Mouse (Mus musculus): ENCODE results near the gene Fam219b. TPM values are rescaled to one million over a fixed set of nuclear protein-coding genes. Genes with fewer than 3 reads are reported as not detected.
A peak's percentile ranks its signal among the peaks of the same experiment; 100 is the strongest.

Fam219b gene
- polyA plus RNA-seq, 1 experiment from 2014 or later, result 18.2 TPM

DNA sequence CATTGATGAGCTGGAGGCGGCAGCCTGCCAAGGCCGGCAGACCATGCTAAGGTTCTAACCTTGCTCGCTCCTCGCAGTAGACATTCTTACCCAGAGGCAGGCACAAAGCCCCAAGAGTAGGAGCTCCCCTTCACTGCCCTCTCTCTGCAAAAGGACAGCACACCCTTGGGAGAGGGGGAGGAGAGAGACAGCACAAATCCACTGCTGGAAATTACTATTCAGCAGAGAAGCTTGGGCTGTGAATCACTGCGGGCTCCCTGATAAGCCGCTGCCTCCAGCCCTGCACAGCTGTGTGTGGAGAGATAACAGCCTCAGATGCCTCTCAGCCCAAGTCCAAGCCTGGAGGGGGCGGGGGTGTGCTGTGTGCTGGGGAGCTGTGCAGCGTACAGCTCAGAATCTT lies 31.6 kb upstream of the Fam219b start:
- Histone ChIP-seq H3K27me3 (peaks cover 66% of the 10 kb centered on the region), H3K4me2 (peak overlapping the region; percentile 17), H3K9ac (no peak overlapping the region), H3K27ac (peak overlapping the region; percentile 33; the same call in 1 of the 2 replicates), H3K9me3 (no peaks in the 10 kb centered on the region), H3K4me3 (replicated peaks) (no peak overlapping the region), H3K36me3 (replicated peaks) (no peaks in the 10 kb centered on the region), H3K4me1 (peaks cover 51% of the 10 kb centered on the region)
- peak; percentile 51 for ATAC-seq (ENCODE audit: low FRiP score)
- 3% methylated on average over 8 of the region's 8 CpGs for WGBS

DNA sequence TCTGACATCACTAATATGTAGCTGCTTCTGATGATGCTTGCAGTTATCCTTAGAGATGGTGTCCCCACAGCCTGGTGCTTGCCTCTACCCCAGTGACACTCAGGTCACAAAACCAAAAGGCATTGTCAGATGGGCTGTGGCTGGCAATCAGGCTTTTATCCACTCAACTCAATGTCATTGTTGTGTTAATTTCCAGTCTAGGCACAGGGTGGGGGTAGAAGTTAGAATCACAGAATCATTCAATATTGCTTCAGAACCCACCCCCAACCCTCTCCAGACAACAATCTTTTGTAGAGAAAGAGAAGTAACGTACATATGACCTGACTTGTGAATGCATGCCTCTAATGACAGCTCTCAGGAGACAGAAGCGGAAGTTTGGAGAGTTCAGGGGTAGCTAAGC lies 26.8 kb upstream of the Fam219b start:
- H3K27ac ChIP-seq, result no peak overlapping the region
- H3K27me3 ChIP-seq, result peaks cover 17% of the 10 kb centered on the region
- H3K4me2 ChIP-seq, result no peak overlapping the region
- WGBS, result 51% methylated on average over 2 of the region's 2 CpGs
- no peak for ATAC-seq (ENCODE audit: low FRiP score)
- peaks cover 8% of the 10 kb centered on the region for H3K4me1 ChIP-seq
- no peak overlapping the region for H3K4me3 ChIP-seq (replicated peaks)
- no peak overlapping the region for H3K9ac ChIP-seq
- no peaks in the 10 kb centered on the region for H3K36me3 ChIP-seq (replicated peaks)
- H3K9me3 ChIP-seq, result no peaks in the 10 kb centered on the region

DNA sequence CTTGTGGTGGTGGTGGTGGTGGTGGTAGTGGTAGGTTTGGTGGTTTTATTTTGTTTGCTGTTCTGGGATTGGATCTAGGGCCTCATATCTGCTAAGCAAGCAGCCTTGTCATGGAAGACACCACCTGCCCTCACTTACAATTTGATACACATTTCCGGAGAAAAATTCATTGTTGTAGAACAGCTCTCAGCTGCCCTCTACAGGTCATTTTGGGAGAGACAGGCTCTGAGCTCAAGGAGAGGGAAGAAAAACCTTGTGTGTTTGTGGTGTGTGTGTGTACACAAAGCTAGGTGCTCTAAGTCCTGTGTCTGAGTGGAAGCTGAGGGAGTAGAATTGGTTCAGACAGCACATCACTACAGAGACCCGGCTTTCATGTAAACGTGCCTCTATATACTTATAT lies 20.2 kb upstream of the Fam219b start:
- 10% methylated on average over 3 of the region's 3 CpGs for WGBS
- 0 out of 2 replicates have a peak overlapping the region, but pooled peaks have one; percentile 25 for H3K27ac ChIP-seq

DNA sequence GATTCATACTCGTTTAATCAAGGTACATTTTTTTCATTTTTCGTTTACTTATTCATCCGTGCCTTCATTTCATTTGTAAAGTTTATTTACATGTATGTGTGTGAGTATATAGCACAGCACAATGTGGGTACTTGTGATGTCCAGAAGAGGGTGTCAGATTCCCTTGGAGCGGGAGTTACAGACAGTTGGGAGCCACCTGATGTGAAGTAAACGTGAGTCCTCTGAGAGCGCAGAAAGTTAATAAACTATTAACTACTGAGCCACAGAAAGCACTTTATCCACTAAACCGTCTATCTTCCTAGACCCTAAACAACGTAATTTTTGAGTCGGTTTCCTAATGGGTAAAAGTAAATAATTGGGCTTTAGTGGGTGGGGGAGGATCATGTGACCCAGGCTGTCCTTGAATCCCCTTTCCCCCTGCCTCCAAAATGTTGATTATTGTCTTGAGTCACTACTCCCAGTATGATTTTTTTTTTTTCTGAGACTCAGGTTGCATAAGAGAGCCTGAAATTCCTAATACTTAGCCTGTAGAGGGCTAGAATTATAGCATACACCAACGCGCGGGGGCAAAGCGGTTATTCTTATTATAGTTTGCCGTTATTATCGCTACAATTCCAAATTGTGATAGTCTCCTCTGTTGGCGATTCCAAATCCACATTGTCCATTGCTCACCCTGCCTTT lies 16.8 kb upstream of the Fam219b start:
- WGBS, result 24% methylated on average over 16 of the region's 16 CpGs
- peaks cover 26% of the 10 kb centered on the region for H3K4me1 ChIP-seq
- H3K36me3 ChIP-seq (replicated peaks), result no peaks in the 10 kb centered on the region
- no peaks in the 10 kb centered on the region for H3K27me3 ChIP-seq
- H3K27ac ChIP-seq, result peak overlapping the region; percentile 90
- ATAC-seq (ENCODE audit: low FRiP score), result peak; percentile 24
- H3K9ac ChIP-seq, result peak overlapping the region; percentile 97
- peak overlapping the region; percentile 97 for H3K4me3 ChIP-seq (replicated peaks)
- peak overlapping the region; percentile 85 for H3K4me2 ChIP-seq
- no peaks in the 10 kb centered on the region for H3K9me3 ChIP-seq

More for the DNA sequence above, 20.2 kb upstream of the Fam219b start:
- Histone ChIP-seq H3K9ac (no peak overlapping the region), H3K4me1 (peaks cover 10% of the 10 kb centered on the region), H3K36me3 (replicated peaks) (no peaks in the 10 kb centered on the region), H3K4me3 (replicated peaks) (no peak overlapping the region), H3K4me2 (no peak overlapping the region), H3K27me3 (no peaks in the 10 kb centered on the region), H3K9me3 (no peaks in the 10 kb centered on the region)
- ATAC-seq (ENCODE audit: low FRiP score), result no peak

DNA sequence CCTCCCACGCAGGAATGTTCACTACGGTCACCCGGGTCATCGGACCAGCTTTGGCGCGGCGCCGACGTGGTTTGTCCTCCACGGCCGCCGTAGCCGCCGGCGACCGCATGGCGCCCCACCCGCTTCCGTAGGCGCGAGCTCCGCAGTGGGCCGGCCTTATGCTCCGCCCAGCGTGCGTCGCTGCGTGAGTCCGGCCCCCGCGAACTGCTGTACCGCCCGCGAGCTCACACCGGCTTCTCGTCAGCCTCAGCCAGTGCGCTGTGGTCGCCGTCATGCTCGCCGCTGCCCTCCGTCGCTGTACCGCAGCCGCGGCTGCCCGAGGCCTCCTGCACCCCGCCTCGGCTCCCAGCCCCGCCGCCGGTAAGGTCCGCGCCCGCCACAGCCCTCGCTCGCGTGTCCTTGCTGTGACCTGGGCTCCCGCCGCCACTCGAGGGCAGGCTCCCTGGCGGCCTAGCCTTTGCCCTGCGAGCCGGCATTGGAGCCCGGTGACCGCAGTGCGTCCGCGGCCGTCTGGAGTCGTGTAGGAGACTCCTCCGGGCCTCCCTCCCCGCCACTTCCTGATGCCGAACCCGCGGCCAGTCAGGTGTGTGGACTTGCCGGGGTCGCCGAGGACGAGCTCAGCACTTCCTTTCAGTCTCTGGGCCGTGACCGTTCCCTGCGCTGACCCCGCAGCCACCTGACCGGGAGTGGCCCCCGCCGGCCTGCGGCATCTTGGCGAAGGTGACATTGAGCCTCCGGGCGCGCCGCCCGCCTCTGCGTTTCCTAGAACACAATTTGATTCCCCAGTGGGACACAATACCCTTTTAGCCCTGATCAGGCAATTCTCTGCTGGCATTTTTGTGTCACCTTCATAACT lies 16.0 kb upstream of the Fam219b start, which contains the start of gene Cox5a:
Cox5a (plus strand) TSS at position 219 of the 856 bp plus-strand sequence.
- ATAC-seq (ENCODE audit: low FRiP score), result peak; percentile 97
- Histone ChIP-seq H3K27ac (peak within 1 kb of the TSS; percentile 90), H3K36me3 (replicated peaks) (no peaks in the 10 kb centered on the region), H3K27me3 (no peaks in the 10 kb centered on the region), H3K9me3 (no peaks in the 10 kb centered on the region), H3K4me1 (peaks cover 26% of the 10 kb centered on the region), H3K4me3 (replicated peaks) (peak within 1 kb of the TSS; percentile 97), H3K9ac (peak within 1 kb of the TSS; percentile 97), H3K4me2 (peak within 1 kb of the TSS; percentile 85)
- under 1% methylated on average over 94 of the region's 95 CpGs for WGBS

DNA sequence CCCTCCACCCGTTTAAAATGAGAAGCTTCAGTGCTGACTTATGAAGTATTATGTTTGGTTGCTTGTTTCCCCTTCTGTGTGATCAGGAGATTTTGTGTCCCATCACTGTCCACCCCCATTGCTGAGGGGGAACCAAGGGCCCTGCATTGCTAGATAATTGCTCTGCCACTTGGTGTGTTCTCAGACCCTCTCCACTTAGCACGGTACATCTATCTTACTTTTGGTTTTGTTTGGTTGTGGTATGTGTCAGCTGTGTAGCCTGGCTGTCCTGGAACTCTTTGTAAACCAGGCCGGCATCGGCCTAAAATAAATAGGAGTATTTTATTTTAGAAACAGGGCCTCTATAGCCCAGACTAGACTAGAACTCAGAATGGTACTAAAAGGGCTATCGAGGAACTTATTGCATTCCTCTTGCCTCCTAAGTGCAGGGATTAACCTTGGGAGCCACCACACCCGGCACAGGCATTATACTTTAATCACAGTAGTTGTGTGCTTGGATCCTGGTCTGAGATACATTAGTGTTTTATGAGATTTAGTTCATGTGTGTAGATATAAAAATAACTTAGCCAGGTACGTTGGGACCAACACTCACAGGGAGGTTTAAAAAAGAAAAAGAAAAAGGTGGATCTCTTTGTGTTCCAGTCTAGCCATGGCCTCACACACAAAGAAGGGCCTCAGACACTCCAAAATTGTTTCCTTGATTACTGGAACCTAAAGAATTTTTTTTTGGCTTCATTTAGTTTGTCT lies 15.0 kb upstream of the Fam219b start:
- WGBS, result 42% methylated on average over 7 of the region's 7 CpGs
- Histone ChIP-seq H3K36me3 (replicated peaks) (no peaks in the 10 kb centered on the region), H3K9me3 (no peaks in the 10 kb centered on the region), H3K4me2 (peak overlapping the region; percentile 85), H3K9ac (peak overlapping the region; percentile 97), H3K27me3 (no peaks in the 10 kb centered on the region), H3K4me3 (replicated peaks) (peak overlapping the region; percentile 97), H3K27ac (no peak overlapping the region), H3K4me1 (peaks cover 22% of the 10 kb centered on the region)
- ATAC-seq (ENCODE audit: low FRiP score), result no peak

DNA sequence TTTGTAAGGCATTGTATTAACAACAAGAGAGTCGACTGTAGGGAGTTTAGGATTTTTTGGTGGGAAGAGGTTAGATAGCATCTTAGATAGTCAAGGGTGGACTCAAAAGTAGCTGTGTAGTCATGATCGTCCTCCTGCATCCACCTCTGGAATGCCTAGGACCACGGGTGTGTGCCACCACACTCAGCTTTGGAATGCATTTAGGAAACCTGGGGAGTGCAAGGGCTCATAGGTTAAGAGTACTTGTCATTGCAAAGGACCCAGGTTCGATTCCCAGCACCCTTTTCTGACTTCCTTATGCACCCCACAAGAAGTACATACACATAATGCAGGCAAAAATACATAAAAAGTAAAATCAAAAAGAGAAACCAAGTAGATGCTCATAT lies 14.5 kb upstream of the Fam219b start:
- Histone ChIP-seq H3K4me2 (peak overlapping the region; percentile 85), H3K36me3 (replicated peaks) (no peaks in the 10 kb centered on the region), H3K27me3 (no peaks in the 10 kb centered on the region), H3K27ac (no peak overlapping the region), H3K9ac (0 out of 2 replicates have a peak overlapping the region, but pooled peaks have one; percentile 97), H3K9me3 (no peaks in the 10 kb centered on the region), H3K4me1 (peaks cover 22% of the 10 kb centered on the region), H3K4me3 (replicated peaks) (peak overlapping the region; percentile 97; the same call in 1 of the 2 replicates)
- WGBS, result 84% methylated on average over 4 of the region's 4 CpGs
- ATAC-seq (ENCODE audit: low FRiP score), result no peak

DNA sequence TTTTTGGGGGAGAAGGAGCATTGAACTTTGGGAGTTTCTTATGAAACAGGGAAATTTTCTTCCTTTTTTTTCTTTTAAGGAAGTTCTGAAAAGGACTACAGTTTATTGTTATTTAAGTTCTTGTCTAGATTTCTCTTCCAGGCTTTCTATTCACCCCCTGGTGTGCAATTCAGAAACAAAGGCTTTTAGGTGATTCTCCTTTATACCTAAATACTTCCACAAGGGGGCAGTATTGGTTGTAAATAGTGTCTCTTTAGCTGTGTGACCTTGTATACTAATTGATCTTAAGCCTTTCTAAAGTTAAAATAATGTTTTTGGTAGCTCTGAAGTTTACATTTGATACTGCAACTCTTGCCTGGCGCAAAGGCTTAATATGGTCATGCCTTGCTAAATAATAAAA lies 13.6 kb upstream of the Fam219b start:
- no peaks in the 10 kb centered on the region for H3K36me3 ChIP-seq (replicated peaks)
- H3K9ac ChIP-seq, result no peak overlapping the region
- no peak overlapping the region for H3K4me2 ChIP-seq
- H3K9me3 ChIP-seq, result no peaks in the 10 kb centered on the region
- no peak overlapping the region for H3K27ac ChIP-seq
- H3K4me1 ChIP-seq, result peaks cover 22% of the 10 kb centered on the region
- H3K4me3 ChIP-seq (replicated peaks), result no peak overlapping the region
- 90% methylated on average over 1 of the region's 1 CpGs for WGBS
- no peak for ATAC-seq (ENCODE audit: low FRiP score)
- H3K27me3 ChIP-seq, result no peaks in the 10 kb centered on the region

DNA sequence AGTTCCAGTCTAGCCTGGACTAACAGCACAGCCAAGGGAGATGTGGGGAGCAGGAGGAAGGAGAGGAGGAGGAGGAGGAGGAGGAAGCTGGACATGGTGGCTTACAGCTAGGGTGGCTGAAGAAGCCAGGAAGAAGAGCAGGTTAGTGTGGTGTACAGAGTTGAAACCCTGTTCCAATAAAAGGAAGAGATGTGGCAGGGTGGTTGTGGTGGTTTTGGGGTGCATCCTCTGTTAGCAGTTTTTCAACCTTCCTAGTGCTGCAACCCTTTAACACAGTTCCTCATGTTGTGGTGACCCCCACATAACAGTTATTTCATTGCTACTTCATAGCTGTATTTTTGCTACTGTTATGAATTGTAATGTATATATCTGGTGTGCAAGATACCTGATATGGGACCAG lies 12.9 kb upstream of the Fam219b start:
- peaks cover 22% of the 10 kb centered on the region for H3K4me1 ChIP-seq
- no peak overlapping the region for H3K4me3 ChIP-seq (replicated peaks)
- H3K9me3 ChIP-seq, result no peaks in the 10 kb centered on the region
- ATAC-seq (ENCODE audit: low FRiP score), result no peak
- no peaks in the 10 kb centered on the region for H3K27me3 ChIP-seq
- H3K4me2 ChIP-seq, result no peak overlapping the region
- H3K36me3 ChIP-seq (replicated peaks), result no peaks in the 10 kb centered on the region
- H3K9ac ChIP-seq, result no peak overlapping the region
- no peak overlapping the region for H3K27ac ChIP-seq

DNA sequence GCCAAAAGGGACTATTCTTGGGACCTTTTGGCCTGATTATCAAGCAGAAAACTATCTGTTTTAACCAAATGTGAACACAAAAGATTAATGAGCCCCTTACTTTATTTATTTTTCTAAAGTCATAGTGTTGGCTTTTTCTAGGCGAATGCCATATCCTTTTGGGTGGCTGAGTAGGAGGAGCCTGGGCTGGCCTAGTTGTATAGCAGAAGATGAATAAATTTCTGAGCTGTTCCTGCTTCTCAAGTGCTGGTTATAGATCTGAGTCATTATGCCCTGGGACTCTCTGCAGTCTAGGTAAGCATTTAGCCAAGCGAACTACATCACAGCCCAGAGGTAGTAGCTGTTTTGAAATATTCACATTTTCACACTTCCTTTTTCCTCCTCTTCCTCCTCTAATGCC lies 11.8 kb upstream of the Fam219b start:
- no peak overlapping the region for H3K4me2 ChIP-seq
- peaks cover 22% of the 10 kb centered on the region for H3K4me1 ChIP-seq
- H3K36me3 ChIP-seq (replicated peaks), result 0 out of 2 replicates have a peak, but pooled peaks cover 6% of the 10 kb centered on the region
- 86% methylated on average over 2 of the region's 2 CpGs for WGBS
- no peak overlapping the region for H3K27ac ChIP-seq
- no peaks in the 10 kb centered on the region for H3K9me3 ChIP-seq
- no peaks in the 10 kb centered on the region for H3K27me3 ChIP-seq
- H3K9ac ChIP-seq, result no peak overlapping the region
- no peak overlapping the region for H3K4me3 ChIP-seq (replicated peaks)
- ATAC-seq (ENCODE audit: low FRiP score), result no peak

DNA sequence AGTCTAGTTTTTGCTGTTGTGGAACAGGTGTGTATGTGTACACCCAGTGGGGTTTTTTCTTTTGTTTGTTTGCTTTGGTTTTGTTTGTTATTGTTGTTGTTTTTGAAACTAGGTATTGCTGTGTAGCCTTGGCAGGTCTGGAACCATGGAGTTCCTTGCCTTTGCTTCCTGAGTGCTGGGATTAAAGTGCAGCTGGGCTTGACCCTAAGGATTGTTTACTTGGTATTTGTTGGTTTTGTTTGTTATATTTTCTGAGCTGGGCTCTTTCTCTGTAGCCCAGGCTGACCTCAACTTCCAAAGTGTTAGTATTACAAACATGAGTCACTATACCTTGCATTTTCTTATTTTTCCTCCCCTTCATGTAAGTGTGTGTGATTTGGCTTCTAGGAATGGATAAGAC lies 10.9 kb upstream of the Fam219b start:
- Histone ChIP-seq H3K9me3 (no peaks in the 10 kb centered on the region), H3K4me2 (no peak overlapping the region), H3K4me3 (replicated peaks) (no peak overlapping the region), H3K36me3 (replicated peaks) (peaks cover 13% of the 10 kb centered on the region), H3K27me3 (no peaks in the 10 kb centered on the region), H3K27ac (no peak overlapping the region), H3K9ac (no peak overlapping the region), H3K4me1 (peaks cover 22% of the 10 kb centered on the region)
- no peak for ATAC-seq (ENCODE audit: low FRiP score)

DNA sequence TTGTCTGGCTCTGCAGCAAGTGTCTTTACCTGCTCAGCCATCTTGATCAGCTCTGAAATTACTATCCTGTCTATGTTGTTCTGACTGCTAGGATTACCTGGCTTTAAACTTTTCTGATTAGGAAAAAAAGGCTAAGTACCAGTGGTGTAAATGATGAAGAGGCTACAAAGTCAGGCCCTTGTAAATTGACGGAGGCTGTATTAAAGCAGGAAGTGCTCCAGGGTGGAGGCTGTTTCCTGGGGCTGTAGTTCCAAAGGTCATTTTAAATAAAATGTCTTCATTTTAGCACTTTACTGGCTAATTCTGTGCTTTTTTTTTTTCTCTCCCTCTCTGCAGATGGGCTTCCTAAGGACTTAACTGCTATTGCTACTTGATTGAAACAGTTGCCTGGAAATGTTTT lies 5.4 kb upstream of the Fam219b start:
- H3K9ac ChIP-seq, result no peak overlapping the region
- ATAC-seq (ENCODE audit: low FRiP score), result no peak
- no peaks in the 10 kb centered on the region for H3K27me3 ChIP-seq
- no peak overlapping the region for H3K4me2 ChIP-seq
- peaks cover 4% of the 10 kb centered on the region for H3K4me1 ChIP-seq
- peaks cover 46% of the 10 kb centered on the region for H3K36me3 ChIP-seq (replicated peaks)
- no peaks in the 10 kb centered on the region for H3K9me3 ChIP-seq
- no peak overlapping the region for H3K4me3 ChIP-seq (replicated peaks)
- 93% methylated on average over 1 of the region's 1 CpGs for WGBS
- no peak overlapping the region for H3K27ac ChIP-seq

Measured in forebrain, embryonic 12.5 days (tissue).